Mouse (Mus musculus) lung, postnatal 4 days (tissue): ENCODE measurements around the gene 2310061I04Rik.

Source experiments
- DNase-seq, 2 experiments: peaks; one replicate each; pipeline ENCODE4 v3.0.0; 2021

2310061I04Rik gene

GRCm38 (mm10) chr17:35869346-35870067 lies 27.7 kb downstream of the 2310061I04Rik start:
- peak; percentile 57 to 66 for DNase-seq

- DNase-seq = no peak
Measured at GRCm38 (mm10) chr17:35868961-35869345, 28.3 kb downstream of the 2310061I04Rik start.

- peak; percentile 62 to 69 for DNase-seq
Measured at GRCm38 (mm10) chr17:35868165-35868820, 28.9 kb downstream of the 2310061I04Rik start.

- peak; percentile 53 to 71 for DNase-seq
Measured at GRCm38 (mm10) chr17:35866911-35867890, 30.0 kb downstream of the 2310061I04Rik start.

- peak; percentile 75 to 84 for DNase-seq
Measured at GRCm38 (mm10) chr17:35866281-35866831, 30.9 kb downstream of the 2310061I04Rik start.

GRCm38 (mm10) chr17:35865481-35866280 lies 31.6 kb downstream of the 2310061I04Rik start, which contains the start of gene Ppp1r18:
Gene Ppp1r18 (plus strand): TSS chr17:35865593.
- DNase-seq = peak; percentile 87 to 92

- peak in 1 of 2 experiments; percentile 13 for DNase-seq
Measured at GRCm38 (mm10) chr17:35864832-35865353, 32.3 kb downstream of the 2310061I04Rik start.

GRCm38 (mm10) chr17:35861198-35861857 lies 35.9 kb downstream of the 2310061I04Rik start, which contains the start of gene Nrm:
Gene Nrm (plus strand): TSS chr17:35861318.
- peak; percentile 93 to 94 for DNase-seq

- DNase-seq = no peak
Measured at GRCm38 (mm10) chr17:35860831-35861197, 36.4 kb downstream of the 2310061I04Rik start.

GRCm38 (mm10) chr17:35859835-35860234 lies 37.4 kb downstream of the 2310061I04Rik start:
- DNase-seq = no peak

- no peak for DNase-seq
Measured at GRCm38 (mm10) chr17:35859371-35859770, 37.9 kb downstream of the 2310061I04Rik start.

GRCm38 (mm10) chr17:35850974-35851373 lies 46.3 kb downstream of the 2310061I04Rik start:
- no peak for DNase-seq

GRCm38 (mm10) chr17:35848112-35848511 lies 49.1 kb downstream of the 2310061I04Rik start:
- DNase-seq = no peak

- DNase-seq = no peak
Measured at GRCm38 (mm10) chr17:35843514-35843913, 53.7 kb downstream of the 2310061I04Rik start.
